Mouse (Mus musculus): ENCODE measurements around the gene 5730522E02Rik. TPM values are rescaled to one million over a fixed set of nuclear protein-coding genes. Genes with fewer than 3 reads are reported as not detected.

The 5730522E02Rik gene
- polyA plus RNA-seq, 1 experiment from 2014 or later, result 1.3 TPM

GRCm38 (mm10) chr11:25679856-25680255 is 530.7 kb downstream of the 5730522E02Rik start:
- ATAC-seq (replicated peaks; ENCODE audit: low FRiP score), result no peak
- Histone ChIP-seq H3K4me2 (no peak overlapping the region), H3K27me3 (replicated peaks; ENCODE audit: control insufficient read depth, insufficient read depth, low read length) (no peaks in the 10 kb centered on the region), H3K4me3 (ENCODE audit: low read depth, low read length) (no peak overlapping the region), H3K9me3 (ENCODE audit: control insufficient read depth, low read length) (no peaks in the 10 kb centered on the region), H3K4me1 (replicated peaks; ENCODE audit: control insufficient read depth, insufficient read depth, low read length) (no peaks in the 10 kb centered on the region), H3K9ac (ENCODE audit: low read depth, low read length) (no peak overlapping the region), H3K36me3 (ENCODE audit: control insufficient read depth, insufficient read depth, low read length) (no peaks in the 10 kb centered on the region), H3K27ac (ENCODE audit: low read depth, low read length) (no peak overlapping the region)
- WGBS, result 86% methylated on average over 1 of the region's 1 CpGs
- DNase-seq (ENCODE audit: low spot score), result no peak

GRCm38 (mm10) chr11:25674194-25674593 is 536.4 kb downstream of the 5730522E02Rik start:
- Histone ChIP-seq H3K9ac (ENCODE audit: low read depth, low read length) (no peak overlapping the region), H3K36me3 (ENCODE audit: control insufficient read depth, insufficient read depth, low read length) (no peaks in the 10 kb centered on the region), H3K4me2 (no peak overlapping the region), H3K27ac (ENCODE audit: low read depth, low read length) (no peak overlapping the region), H3K4me1 (replicated peaks; ENCODE audit: control insufficient read depth, insufficient read depth, low read length) (no peaks in the 10 kb centered on the region), H3K4me3 (ENCODE audit: low read depth, low read length) (no peak overlapping the region), H3K27me3 (replicated peaks; ENCODE audit: control insufficient read depth, insufficient read depth, low read length) (no peaks in the 10 kb centered on the region), H3K9me3 (ENCODE audit: control insufficient read depth, low read length) (no peaks in the 10 kb centered on the region)
- DNase-seq (ENCODE audit: low spot score), result no peak
- 87% methylated on average over 3 of the region's 3 CpGs for WGBS
- no peak for ATAC-seq (replicated peaks; ENCODE audit: low FRiP score)

GRCm38 (mm10) chr11:25670018-25670417 is 540.5 kb downstream of the 5730522E02Rik start:
- 60% methylated on average over 4 of the region's 4 CpGs for WGBS
- Histone ChIP-seq H3K4me3 (ENCODE audit: low read depth, low read length) (no peak overlapping the region), H3K9ac (ENCODE audit: low read depth, low read length) (no peak overlapping the region), H3K27me3 (replicated peaks; ENCODE audit: control insufficient read depth, insufficient read depth, low read length) (no peaks in the 10 kb centered on the region), H3K36me3 (ENCODE audit: control insufficient read depth, insufficient read depth, low read length) (no peaks in the 10 kb centered on the region), H3K27ac (ENCODE audit: low read depth, low read length) (no peak overlapping the region), H3K4me1 (replicated peaks; ENCODE audit: control insufficient read depth, insufficient read depth, low read length) (no peaks in the 10 kb centered on the region), H3K9me3 (ENCODE audit: control insufficient read depth, low read length) (no peaks in the 10 kb centered on the region), H3K4me2 (no peak overlapping the region)
- DNase-seq (ENCODE audit: low spot score) (no peak), ATAC-seq (replicated peaks; ENCODE audit: low FRiP score) (no peak)

GRCm38 (mm10) chr11:25664562-25665104 is 545.9 kb downstream of the 5730522E02Rik start:
- Histone ChIP-seq H3K27ac (ENCODE audit: low read depth, low read length) (no peak overlapping the region), H3K27me3 (replicated peaks; ENCODE audit: control insufficient read depth, insufficient read depth, low read length) (no peaks in the 10 kb centered on the region), H3K9me3 (ENCODE audit: control insufficient read depth, low read length) (no peaks in the 10 kb centered on the region), H3K4me3 (ENCODE audit: low read depth, low read length) (no peak overlapping the region), H3K36me3 (ENCODE audit: control insufficient read depth, insufficient read depth, low read length) (no peaks in the 10 kb centered on the region), H3K4me1 (replicated peaks; ENCODE audit: control insufficient read depth, insufficient read depth, low read length) (no peaks in the 10 kb centered on the region), H3K9ac (ENCODE audit: low read depth, low read length) (no peak overlapping the region), H3K4me2 (no peak overlapping the region)
- DNase-seq (ENCODE audit: low spot score) (no peak), ATAC-seq (replicated peaks; ENCODE audit: low FRiP score) (no peak)
- WGBS, result 65% methylated on average over 3 of the region's 3 CpGs

- H3K9me3 ChIP-seq (ENCODE audit: control insufficient read depth, low read length), result no peaks in the 10 kb centered on the region
- no peak overlapping the region for H3K9ac ChIP-seq (ENCODE audit: low read depth, low read length)
- no peaks in the 10 kb centered on the region for H3K4me1 ChIP-seq (replicated peaks; ENCODE audit: control insufficient read depth, insufficient read depth, low read length)
- no peaks in the 10 kb centered on the region for H3K36me3 ChIP-seq (ENCODE audit: control insufficient read depth, insufficient read depth, low read length)
- H3K4me3 ChIP-seq (ENCODE audit: low read depth, low read length), result no peak overlapping the region
- WGBS, result 79% methylated on average over 5 of the region's 5 CpGs
- H3K27ac ChIP-seq (ENCODE audit: low read depth, low read length), result no peak overlapping the region
- DNase-seq (ENCODE audit: low spot score), result no peak
- H3K4me2 ChIP-seq, result no peak overlapping the region
- no peak for ATAC-seq (replicated peaks; ENCODE audit: low FRiP score)
- H3K27me3 ChIP-seq (replicated peaks; ENCODE audit: control insufficient read depth, insufficient read depth, low read length), result no peaks in the 10 kb centered on the region
Measured at GRCm38 (mm10) chr11:25646282-25646681, 564.3 kb downstream of the 5730522E02Rik start.

- Histone ChIP-seq H3K36me3 (ENCODE audit: control insufficient read depth, insufficient read depth, low read length) (no peaks in the 10 kb centered on the region), H3K27ac (ENCODE audit: low read depth, low read length) (no peak overlapping the region), H3K27me3 (replicated peaks; ENCODE audit: control insufficient read depth, insufficient read depth, low read length) (no peaks in the 10 kb centered on the region), H3K4me2 (no peak overlapping the region), H3K9ac (ENCODE audit: low read depth, low read length) (no peak overlapping the region), H3K4me1 (replicated peaks; ENCODE audit: control insufficient read depth, insufficient read depth, low read length) (no peaks in the 10 kb centered on the region), H3K4me3 (ENCODE audit: low read depth, low read length) (no peak overlapping the region), H3K9me3 (ENCODE audit: control insufficient read depth, low read length) (no peaks in the 10 kb centered on the region)
- ATAC-seq (replicated peaks; ENCODE audit: low FRiP score) (no peak), DNase-seq (ENCODE audit: low spot score) (no peak)
- WGBS, result 49% methylated on average over 22 of the region's 22 CpGs
Measured at GRCm38 (mm10) chr11:25644767-25645622, 565.6 kb downstream of the 5730522E02Rik start.

- DNase-seq (ENCODE audit: low spot score) (no peak), ATAC-seq (replicated peaks; ENCODE audit: low FRiP score) (no peak)
- Histone ChIP-seq H3K27ac (ENCODE audit: low read depth, low read length) (no peak overlapping the region), H3K4me1 (replicated peaks; ENCODE audit: control insufficient read depth, insufficient read depth, low read length) (no peaks in the 10 kb centered on the region), H3K4me2 (no peak overlapping the region), H3K4me3 (ENCODE audit: low read depth, low read length) (no peak overlapping the region), H3K36me3 (ENCODE audit: control insufficient read depth, insufficient read depth, low read length) (no peaks in the 10 kb centered on the region), H3K9me3 (ENCODE audit: control insufficient read depth, low read length) (no peaks in the 10 kb centered on the region), H3K27me3 (replicated peaks; ENCODE audit: control insufficient read depth, insufficient read depth, low read length) (no peaks in the 10 kb centered on the region), H3K9ac (ENCODE audit: low read depth, low read length) (no peak overlapping the region)
- 67% methylated on average over 2 of the region's 2 CpGs for WGBS
Measured at GRCm38 (mm10) chr11:25606886-25607285, 603.7 kb downstream of the 5730522E02Rik start.

- Histone ChIP-seq H3K9me3 (ENCODE audit: control insufficient read depth, low read length) (no peaks in the 10 kb centered on the region), H3K27me3 (replicated peaks; ENCODE audit: control insufficient read depth, insufficient read depth, low read length) (no peaks in the 10 kb centered on the region), H3K27ac (ENCODE audit: low read depth, low read length) (no peak overlapping the region), H3K9ac (ENCODE audit: low read depth, low read length) (no peak overlapping the region), H3K4me3 (ENCODE audit: low read depth, low read length) (no peak overlapping the region), H3K4me2 (no peak overlapping the region), H3K4me1 (replicated peaks; ENCODE audit: control insufficient read depth, insufficient read depth, low read length) (no peaks in the 10 kb centered on the region), H3K36me3 (ENCODE audit: control insufficient read depth, insufficient read depth, low read length) (no peaks in the 10 kb centered on the region)
- WGBS, result 86% methylated on average over 5 of the region's 5 CpGs
- ATAC-seq (replicated peaks; ENCODE audit: low FRiP score), result no peak
- no peak for DNase-seq (ENCODE audit: low spot score)
Measured at GRCm38 (mm10) chr11:25600030-25600429, 610.5 kb downstream of the 5730522E02Rik start.

GRCm38 (mm10) chr11:25595303-25595702 is 615.3 kb downstream of the 5730522E02Rik start:
- no peaks in the 10 kb centered on the region for H3K27me3 ChIP-seq (replicated peaks; ENCODE audit: control insufficient read depth, insufficient read depth, low read length)
- H3K36me3 ChIP-seq (ENCODE audit: control insufficient read depth, insufficient read depth, low read length), result no peaks in the 10 kb centered on the region
- no peaks in the 10 kb centered on the region for H3K9me3 ChIP-seq (ENCODE audit: control insufficient read depth, low read length)
- 60% methylated on average over 6 of the region's 6 CpGs for WGBS
- no peak overlapping the region for H3K4me2 ChIP-seq
- ATAC-seq (replicated peaks; ENCODE audit: low FRiP score) (no peak), DNase-seq (ENCODE audit: low spot score) (no peak)
- no peak overlapping the region for H3K27ac ChIP-seq (ENCODE audit: low read depth, low read length)
- no peaks in the 10 kb centered on the region for H3K4me1 ChIP-seq (replicated peaks; ENCODE audit: control insufficient read depth, insufficient read depth, low read length)
- H3K9ac ChIP-seq (ENCODE audit: low read depth, low read length), result no peak overlapping the region
- H3K4me3 ChIP-seq (ENCODE audit: low read depth, low read length), result no peak overlapping the region
